Mouse (Mus musculus) lung, embryonic 14.5 days (tissue): ENCODE measurements around the gene Fcor. TPM values are rescaled to one million over a fixed set of nuclear protein-coding genes. Genes with fewer than 3 reads are reported as not detected.

Experiments
- ATAC-seq: fragments of 200-750 bp; cut with Nextera tagmentation; 2 replicates; pipeline ENCODE4 v1.8.0; 2017; ENCODE audit warnings: mild to moderate bottlenecking, moderate TSS enrichment, moderate library complexity; ENCODE audit not compliant: insufficient read depth
- DNase-seq: peaks from one replicate; pipeline ENCODE4 v3.0.0-alpha.2; 2015
- H3K27ac ChIP-seq: fragments of 300-500 bp; sonication (generic); 2 replicates; pipeline ENCODE4 v1.5.1; 2014; ENCODE audit warnings: low read depth, mild to moderate bottlenecking, moderate library complexity
- H3K27me3 ChIP-seq: fragments of 300-500 bp; sonication (generic); 2 replicates; pipeline ENCODE4 v1.6.1; 2014; ENCODE audit warnings: low read length, control low read depth; ENCODE audit not compliant: insufficient read depth
- H3K36me3 ChIP-seq: fragments of 300-500 bp; sonication (generic); 2 replicates; pipeline ENCODE4 v1.6.1; 2014; ENCODE audit warnings: control low read depth; ENCODE audit not compliant: insufficient read depth
- H3K4me1 ChIP-seq: fragments of 300-500 bp; sonication (generic); 2 replicates; pipeline ENCODE4 v1.6.1; 2014; ENCODE audit warnings: antibody characterized with exemption, control low read depth; ENCODE audit not compliant: insufficient read depth
- H3K4me2 ChIP-seq: fragments of 300-500 bp; sonication (generic); 2 replicates; pipeline ENCODE4 v1.6.1; 2014; ENCODE audit warnings: mild to moderate bottlenecking
- H3K4me3 ChIP-seq: fragments of 300-500 bp; sonication (generic); 2 replicates; pipeline ENCODE4 v1.5.1; 2014; ENCODE audit warnings: low read depth, low read length
- H3K9ac ChIP-seq: fragments of 300-500 bp; sonication (generic); 2 replicates; pipeline ENCODE4 v1.6.1; 2014
- H3K9me3 ChIP-seq: fragments of 300-500 bp; sonication (generic); 2 replicates; pipeline ENCODE4 v1.6.1; 2016; ENCODE audit warnings: low read depth, low read length, control low read depth
- CTCF ChIP-seq: IDR thresholded peaks from 2 replicates; pipeline ENCODE4 v1.5.1; 2016; ENCODE audit warnings: antibody characterized with exemption, low read depth
- WGBS: fragments of 180-500 bp; shearing (Covaris S2); extraction: QIAGEN DNeasy Blood & Tissue Kit; methylation state at CpG from one replicate; pipeline ENCODE4 v1.1.7; 2014; 5-methylcytosine and 5-hydroxymethylcytosine counted together
- polyA plus RNA-seq: library from polyadenylated mRNA; unstranded; fragments of >200 nt; fragmentation: Nextera tagmentation; extraction: Ambion mirVana; gene quantifications from 2 replicates; pipeline ENCODE4 v1.2.1, GENCODE M21; 2014

Gene Fcor
- polyA plus RNA-seq, 1 experiment from 2014 or later: 11.9 TPM

DNA sequence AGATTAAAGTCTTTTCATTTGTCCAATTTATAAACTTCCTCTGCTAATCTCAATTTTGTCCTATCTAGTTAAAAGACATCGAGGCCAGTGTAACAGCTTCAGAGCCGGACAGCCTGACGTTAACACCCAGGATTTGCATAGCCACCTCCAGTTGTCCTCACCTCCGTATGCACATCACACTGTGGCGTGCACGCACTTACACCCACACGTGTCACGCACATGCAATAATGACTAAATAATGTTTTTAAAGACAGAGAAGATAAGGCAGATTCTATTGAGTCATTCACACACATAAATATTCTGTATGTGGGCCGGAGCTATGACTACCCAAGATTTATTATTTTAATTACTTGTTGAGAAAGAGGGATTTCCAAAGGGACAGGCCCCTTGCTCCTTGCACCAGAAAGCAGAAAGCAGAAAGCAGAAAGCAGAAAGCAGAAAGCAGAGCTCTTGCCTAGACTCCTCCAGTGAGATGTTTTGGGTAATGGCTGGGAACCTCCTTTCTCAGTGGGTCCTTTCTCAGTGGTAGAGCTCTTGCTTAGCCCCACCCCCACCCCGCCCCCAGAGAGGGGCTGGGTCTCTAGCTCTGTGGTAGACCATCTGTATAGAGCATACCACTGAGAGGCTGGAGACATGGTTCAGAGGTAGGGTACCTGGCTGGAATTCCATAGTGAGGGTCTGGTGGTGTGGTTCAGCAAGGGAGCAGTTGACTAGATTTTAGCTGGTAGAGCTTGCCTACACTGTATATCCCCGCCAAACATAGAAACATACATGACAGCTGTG, 17.2 kb downstream of the Fcor start:
- Histone ChIP-seq H3K27ac (no peak overlapping the region), H3K9ac (no peak overlapping the region), H3K27me3 (no peaks in the 10 kb centered on the region), H3K9me3 (no peaks in the 10 kb centered on the region), H3K36me3 (no peaks in the 10 kb centered on the region), H3K4me3 (no peak overlapping the region), H3K4me1 (no peaks in the 10 kb centered on the region), H3K4me2 (no peak overlapping the region)
- no peak for TF ChIP-seq CTCF
- no peak for DNase-seq
- 58% methylated on average over 11 of the region's 11 CpGs for WGBS
- ATAC-seq: no peak

DNA sequence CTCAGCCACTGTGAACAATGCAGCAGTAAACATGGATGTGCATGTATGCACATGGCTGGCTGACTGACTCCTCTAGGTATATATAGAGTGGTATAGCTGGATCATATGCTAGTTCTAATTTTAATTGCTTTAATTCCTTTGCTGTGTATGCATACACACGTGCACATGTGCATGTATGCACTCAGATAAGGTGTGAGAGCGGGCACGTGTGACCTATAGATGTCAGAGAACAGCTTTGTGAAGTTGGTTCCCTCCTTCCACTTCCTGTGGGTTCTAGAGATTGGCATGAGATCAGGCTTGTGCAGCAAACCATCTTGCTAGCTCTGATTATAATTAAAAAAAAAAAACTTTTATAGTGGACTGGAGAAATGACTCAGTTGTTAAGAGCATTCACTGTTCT, 19.3 kb downstream of the Fcor start:
- no peak overlapping the region for H3K27ac ChIP-seq
- no peaks in the 10 kb centered on the region for H3K9me3 ChIP-seq
- no peak for TF ChIP-seq CTCF
- no peaks in the 10 kb centered on the region for H3K36me3 ChIP-seq
- no peaks in the 10 kb centered on the region for H3K4me1 ChIP-seq
- no peak overlapping the region for H3K4me2 ChIP-seq
- DNase-seq (no peak), ATAC-seq (no peak)
- WGBS: 60% methylated on average over 3 of the region's 3 CpGs
- H3K4me3 ChIP-seq: no peak overlapping the region
- H3K27me3 ChIP-seq: no peaks in the 10 kb centered on the region
- H3K9ac ChIP-seq: no peak overlapping the region

DNA sequence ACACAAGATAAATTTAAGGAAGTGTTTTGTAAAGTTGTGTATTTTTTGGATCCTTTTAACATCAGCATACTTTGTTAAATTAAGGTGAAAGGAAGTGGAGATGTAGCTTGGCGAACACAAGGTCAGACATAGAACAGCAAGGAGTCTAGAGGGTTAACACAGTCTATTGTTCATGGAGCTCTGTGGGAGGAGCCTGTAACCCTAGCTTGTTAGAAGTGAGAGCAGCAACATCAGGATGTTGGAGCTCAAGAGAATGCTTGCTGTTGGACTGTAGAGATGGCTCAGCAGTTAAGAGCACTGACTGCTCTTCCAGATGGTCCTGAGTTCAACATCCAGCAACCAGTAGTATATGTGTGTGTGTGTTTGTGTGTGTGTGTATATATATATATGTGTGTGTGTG, 23.2 kb downstream of the Fcor start:
- no peaks in the 10 kb centered on the region for H3K36me3 ChIP-seq
- no peaks in the 10 kb centered on the region for H3K27me3 ChIP-seq
- ATAC-seq: no peak
- peak; percentile 44 for DNase-seq
- no peak overlapping the region for H3K27ac ChIP-seq
- no peak overlapping the region for H3K9ac ChIP-seq
- TF ChIP-seq CTCF: no peak
- no peak overlapping the region for H3K4me3 ChIP-seq
- no peak overlapping the region for H3K4me2 ChIP-seq
- 41% methylated on average over 1 of the region's 1 CpGs for WGBS
- no peaks in the 10 kb centered on the region for H3K4me1 ChIP-seq
- H3K9me3 ChIP-seq: no peaks in the 10 kb centered on the region

DNA sequence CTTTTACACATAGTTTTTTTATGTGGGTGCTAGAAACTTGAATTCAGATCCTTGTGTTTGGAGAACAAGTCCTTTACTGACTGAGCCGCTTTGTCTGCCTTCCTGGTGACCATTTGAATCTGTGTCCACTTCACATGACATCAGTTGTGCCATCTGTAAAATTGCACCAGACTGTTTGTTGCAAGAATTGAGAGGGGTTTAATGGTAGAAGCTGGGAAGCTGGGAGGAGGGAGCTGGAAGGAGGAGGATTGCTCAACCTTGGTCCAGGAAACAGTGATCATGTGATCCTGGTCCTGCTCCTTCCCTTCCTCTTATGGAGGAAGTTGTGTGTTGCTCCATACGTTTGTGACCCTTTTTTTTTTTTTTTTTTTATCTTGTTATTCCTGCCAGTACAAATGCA, 23.9 kb downstream of the Fcor start:
- Histone ChIP-seq H3K27me3 (no peaks in the 10 kb centered on the region), H3K9me3 (no peaks in the 10 kb centered on the region), H3K27ac (no peak overlapping the region), H3K36me3 (no peaks in the 10 kb centered on the region), H3K4me3 (no peak overlapping the region), H3K9ac (no peak overlapping the region), H3K4me1 (no peaks in the 10 kb centered on the region), H3K4me2 (no peak overlapping the region)
- 68% methylated on average over 2 of the region's 2 CpGs for WGBS
- ATAC-seq (no peak), DNase-seq (peak; percentile 5)
- TF ChIP-seq CTCF: no peak

DNA sequence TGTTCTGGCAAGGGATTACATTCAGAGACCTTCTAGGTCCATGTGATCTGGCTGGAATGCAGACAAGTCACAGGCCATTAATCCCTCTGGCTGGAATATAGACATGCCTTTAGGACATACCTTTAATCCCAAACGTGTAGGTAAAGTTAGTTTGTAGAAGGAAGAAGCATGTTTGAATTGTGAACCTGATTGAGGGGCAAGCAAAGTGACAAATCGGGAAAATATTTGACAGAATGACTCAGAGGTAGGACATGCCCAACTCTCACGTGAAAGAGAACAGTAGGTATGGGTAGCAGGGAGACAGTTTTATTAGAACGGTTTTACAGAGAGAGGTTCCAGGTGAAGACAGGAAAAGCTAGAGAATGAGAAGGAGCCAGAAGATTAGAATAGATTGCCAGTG, 24.6 kb downstream of the Fcor start:
- no peak overlapping the region for H3K4me2 ChIP-seq
- ATAC-seq (no peak), DNase-seq (no peak)
- TF ChIP-seq CTCF: no peak
- H3K9me3 ChIP-seq: no peaks in the 10 kb centered on the region
- no peak overlapping the region for H3K27ac ChIP-seq
- WGBS: 74% methylated on average over 4 of the region's 4 CpGs
- no peak overlapping the region for H3K4me3 ChIP-seq
- H3K9ac ChIP-seq: no peak overlapping the region
- H3K27me3 ChIP-seq: no peaks in the 10 kb centered on the region
- no peaks in the 10 kb centered on the region for H3K4me1 ChIP-seq
- H3K36me3 ChIP-seq: no peaks in the 10 kb centered on the region

DNA sequence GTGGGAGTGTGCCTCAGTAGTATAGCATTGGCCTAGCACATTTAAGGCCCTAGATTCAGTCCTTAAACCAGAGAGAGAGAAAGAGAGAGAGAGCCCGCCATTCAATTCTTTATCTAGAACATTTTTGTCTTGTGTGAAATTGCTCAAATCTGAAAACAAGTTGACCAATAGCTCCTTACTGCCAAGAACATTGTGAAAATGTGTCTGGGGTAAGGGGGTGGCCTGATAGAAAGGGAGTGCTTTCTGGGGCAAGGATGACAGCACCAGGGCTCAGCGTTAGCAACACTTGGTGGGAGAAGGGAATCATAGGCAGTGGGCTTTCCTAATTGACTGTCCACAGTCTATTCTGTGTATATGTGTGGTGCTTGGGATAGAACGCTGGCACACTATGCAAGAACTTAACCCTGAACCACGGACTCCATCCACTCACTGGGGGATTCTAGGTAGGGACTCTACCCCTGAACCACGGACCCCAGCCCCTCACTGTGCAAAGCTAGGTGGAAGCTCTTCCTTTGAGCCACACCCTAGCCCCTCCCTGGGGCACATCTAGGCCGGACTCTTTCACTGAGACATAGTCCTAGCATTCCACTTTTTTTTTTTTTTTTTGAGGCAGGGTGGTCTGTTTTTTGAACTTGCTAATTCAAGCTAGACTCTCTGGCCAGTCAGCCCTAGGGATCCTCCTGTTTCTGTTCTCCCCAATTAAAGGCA, 25.2 kb downstream of the Fcor start:
- DNase-seq (no peak), ATAC-seq (no peak)
- TF ChIP-seq CTCF: no peak
- H3K9me3 ChIP-seq: no peaks in the 10 kb centered on the region
- H3K36me3 ChIP-seq: no peaks in the 10 kb centered on the region
- 77% methylated on average over 6 of the region's 6 CpGs for WGBS
- no peak overlapping the region for H3K4me2 ChIP-seq
- H3K4me3 ChIP-seq: no peak overlapping the region
- no peaks in the 10 kb centered on the region for H3K27me3 ChIP-seq
- H3K27ac ChIP-seq: no peak overlapping the region
- H3K9ac ChIP-seq: no peak overlapping the region
- H3K4me1 ChIP-seq: no peaks in the 10 kb centered on the region

DNA sequence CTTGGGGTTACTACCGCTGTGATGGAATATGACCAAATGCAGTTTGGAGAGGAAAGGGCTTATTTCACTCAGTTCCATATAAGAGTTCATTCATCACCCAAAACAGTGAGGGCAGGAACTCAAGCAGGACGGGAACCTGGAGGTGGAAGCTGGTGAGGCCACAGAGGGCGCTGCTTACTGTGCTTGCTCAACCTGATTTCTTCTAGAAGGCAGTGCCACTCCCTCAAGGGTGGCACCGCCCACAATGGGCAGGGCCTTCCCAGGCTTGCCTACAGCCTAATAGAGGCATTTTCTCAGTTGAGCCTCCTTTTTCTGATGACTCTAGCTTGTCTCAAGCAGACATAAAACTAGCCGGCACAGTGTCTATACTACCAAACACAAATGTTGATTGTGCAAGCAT, 26.4 kb downstream of the Fcor start:
- ATAC-seq (peak; percentile 44; the same call in 1 of the 2 replicates), DNase-seq (peak; percentile 34)
- 16% methylated on average over 5 of the region's 5 CpGs for WGBS

More for the DNA sequence above, 26.4 kb downstream of the Fcor start:
- TF ChIP-seq CTCF: peak; percentile 12; the same call in 1 of the 2 replicates
- H3K27me3 ChIP-seq: no peaks in the 10 kb centered on the region
- H3K9me3 ChIP-seq: no peaks in the 10 kb centered on the region
- H3K27ac ChIP-seq: no peak overlapping the region
- H3K4me2 ChIP-seq: no peak overlapping the region
- H3K36me3 ChIP-seq: no peaks in the 10 kb centered on the region
- no peaks in the 10 kb centered on the region for H3K4me1 ChIP-seq
- no peak overlapping the region for H3K4me3 ChIP-seq
- H3K9ac ChIP-seq: no peak overlapping the region
